Mouse (Mus musculus): Measurements from ENCODE around the gene Ccr1. TPM values are rescaled to one million over a fixed set of nuclear protein-coding genes. Genes with fewer than 3 reads are reported as not detected.
A peak's percentile ranks its signal among the peaks of the same experiment; 100 is the strongest.

The Ccr1 gene
- polyA plus RNA-seq, 1 experiment from 2014 or later = 2.2 TPM

GRCm38 (mm10) chr9:123949432-123949831 lies 19.1 kb downstream of the Ccr1 start:
- Histone ChIP-seq H3K36me3 (no peaks in the 10 kb centered on the region), H3K27me3 (no peaks in the 10 kb centered on the region), H3K9ac (no peak overlapping the region), H3K4me1 (no peaks in the 10 kb centered on the region), H3K27ac (no peak overlapping the region), H3K9me3 (no peaks in the 10 kb centered on the region), H3K4me2 (replicated peaks) (no peak overlapping the region), H3K4me3 (no peak overlapping the region)
- no peak for ATAC-seq (ENCODE audit: low FRiP score, low read depth)
- WGBS = 82% methylated on average over 2 of the region's 2 CpGs

GRCm38 (mm10) chr9:123947815-123948214 lies 20.7 kb downstream of the Ccr1 start:
- ATAC-seq (ENCODE audit: low FRiP score, low read depth) = no peak
- H3K4me1 ChIP-seq = no peaks in the 10 kb centered on the region
- H3K9me3 ChIP-seq = no peaks in the 10 kb centered on the region
- H3K27me3 ChIP-seq = no peaks in the 10 kb centered on the region
- H3K9ac ChIP-seq = no peak overlapping the region
- H3K27ac ChIP-seq = no peak overlapping the region
- H3K36me3 ChIP-seq = no peaks in the 10 kb centered on the region
- no peak overlapping the region for H3K4me2 ChIP-seq (replicated peaks)
- WGBS = 89% methylated on average over 1 of the region's 1 CpGs
- no peak overlapping the region for H3K4me3 ChIP-seq

- Histone ChIP-seq H3K27me3 (no peaks in the 10 kb centered on the region), H3K27ac (no peak overlapping the region), H3K36me3 (no peaks in the 10 kb centered on the region), H3K4me2 (replicated peaks) (no peak overlapping the region), H3K4me1 (no peaks in the 10 kb centered on the region), H3K4me3 (no peak overlapping the region), H3K9me3 (no peaks in the 10 kb centered on the region), H3K9ac (no peak overlapping the region)
- no peak for ATAC-seq (ENCODE audit: low FRiP score, low read depth)
- WGBS = 79% methylated on average over 3 of the region's 3 CpGs
These were observed 26.5 kb downstream of the Ccr1 start for GRCm38 (mm10) chr9:123942025-123942424.

- no peaks in the 10 kb centered on the region for H3K36me3 ChIP-seq
- H3K4me2 ChIP-seq (replicated peaks) = no peak overlapping the region
- H3K27me3 ChIP-seq = no peaks in the 10 kb centered on the region
- H3K4me1 ChIP-seq = no peaks in the 10 kb centered on the region
- H3K9ac ChIP-seq = no peak overlapping the region
- no peak overlapping the region for H3K4me3 ChIP-seq
- H3K27ac ChIP-seq = peak overlapping the region; percentile 63; the same call in 1 of the 2 replicates
- ATAC-seq (ENCODE audit: low FRiP score, low read depth) = no peak
- H3K9me3 ChIP-seq = no peaks in the 10 kb centered on the region
- WGBS = 81% methylated on average over 2 of the region's 2 CpGs
These were observed 27.2 kb downstream of the Ccr1 start for GRCm38 (mm10) chr9:123941316-123941715.

DNA sequence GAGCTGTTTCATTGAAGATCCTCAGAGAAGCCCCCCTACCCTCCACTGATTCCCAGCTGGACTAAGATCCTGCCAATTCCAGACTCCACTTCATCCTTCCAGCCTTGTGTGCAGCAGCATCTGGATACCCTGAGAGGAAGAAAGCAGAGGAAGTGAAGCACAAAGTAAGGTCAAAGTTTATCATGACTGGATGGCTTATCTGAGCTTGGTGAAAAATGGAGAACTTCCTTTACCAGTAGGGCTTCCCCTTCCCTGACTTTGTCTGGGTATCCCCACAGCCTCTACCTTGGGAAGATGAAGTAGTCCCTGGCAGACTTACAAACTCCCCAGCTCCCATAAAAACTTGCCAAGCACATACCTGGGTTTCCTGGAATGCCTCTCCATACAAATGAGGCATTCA lies 27.9 kb downstream of the Ccr1 start:
- Histone ChIP-seq H3K27ac (0 out of 2 replicates have a peak overlapping the region, but pooled peaks have one; percentile 63), H3K4me1 (no peaks in the 10 kb centered on the region), H3K36me3 (no peaks in the 10 kb centered on the region), H3K9me3 (no peaks in the 10 kb centered on the region), H3K9ac (no peak overlapping the region), H3K4me3 (no peak overlapping the region), H3K27me3 (no peaks in the 10 kb centered on the region), H3K4me2 (replicated peaks) (no peak overlapping the region)
- no peak for ATAC-seq (ENCODE audit: low FRiP score, low read depth)

GRCm38 (mm10) chr9:123940168-123940567 lies 28.3 kb downstream of the Ccr1 start:
- Histone ChIP-seq H3K27ac (no peak overlapping the region), H3K9ac (no peak overlapping the region), H3K27me3 (no peaks in the 10 kb centered on the region), H3K4me2 (replicated peaks) (no peak overlapping the region), H3K9me3 (no peaks in the 10 kb centered on the region), H3K36me3 (no peaks in the 10 kb centered on the region), H3K4me3 (no peak overlapping the region), H3K4me1 (no peaks in the 10 kb centered on the region)
- WGBS = 85% methylated on average over 1 of the region's 1 CpGs
- ATAC-seq (ENCODE audit: low FRiP score, low read depth) = no peak

DNA sequence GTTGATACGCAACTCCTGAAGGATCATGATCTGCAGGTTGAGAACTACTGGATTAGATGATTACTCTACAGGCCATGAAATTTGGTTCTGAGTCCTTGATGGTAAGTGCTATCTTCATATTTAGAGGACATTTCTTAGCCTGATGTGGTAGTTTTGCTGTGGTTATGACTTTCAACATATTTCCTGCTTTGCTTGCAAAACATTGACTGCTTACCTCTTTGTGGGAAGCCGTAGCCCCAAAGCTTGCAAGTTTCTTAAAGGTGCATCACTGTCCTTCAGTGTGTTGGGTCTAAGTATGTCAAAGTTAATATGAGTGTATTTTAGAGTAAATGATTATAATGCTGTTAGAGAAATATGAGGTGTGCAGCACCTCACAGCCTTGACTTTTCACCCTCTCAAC lies 30.5 kb downstream of the Ccr1 start:
- no peak for ATAC-seq (ENCODE audit: low FRiP score, low read depth)
- WGBS = 86% methylated on average over 2 of the region's 2 CpGs
- H3K9me3 ChIP-seq = no peaks in the 10 kb centered on the region
- H3K4me3 ChIP-seq = no peak overlapping the region
- H3K4me1 ChIP-seq = no peaks in the 10 kb centered on the region
- H3K27me3 ChIP-seq = no peaks in the 10 kb centered on the region
- H3K4me2 ChIP-seq (replicated peaks) = no peak overlapping the region
- no peak overlapping the region for H3K9ac ChIP-seq
- H3K27ac ChIP-seq = no peak overlapping the region
- H3K36me3 ChIP-seq = no peaks in the 10 kb centered on the region

- H3K4me2 ChIP-seq (replicated peaks) = no peak overlapping the region
- 83% methylated on average over 9 of the region's 9 CpGs for WGBS
- H3K27ac ChIP-seq = no peak overlapping the region
- H3K9ac ChIP-seq = no peak overlapping the region
- no peak for ATAC-seq (ENCODE audit: low FRiP score, low read depth)
- H3K4me1 ChIP-seq = no peaks in the 10 kb centered on the region
- H3K36me3 ChIP-seq = no peaks in the 10 kb centered on the region
- no peak overlapping the region for H3K4me3 ChIP-seq
- H3K27me3 ChIP-seq = no peaks in the 10 kb centered on the region
- no peaks in the 10 kb centered on the region for H3K9me3 ChIP-seq
These were observed 31.8 kb downstream of the Ccr1 start for GRCm38 (mm10) chr9:123936604-123937280.

DNA sequence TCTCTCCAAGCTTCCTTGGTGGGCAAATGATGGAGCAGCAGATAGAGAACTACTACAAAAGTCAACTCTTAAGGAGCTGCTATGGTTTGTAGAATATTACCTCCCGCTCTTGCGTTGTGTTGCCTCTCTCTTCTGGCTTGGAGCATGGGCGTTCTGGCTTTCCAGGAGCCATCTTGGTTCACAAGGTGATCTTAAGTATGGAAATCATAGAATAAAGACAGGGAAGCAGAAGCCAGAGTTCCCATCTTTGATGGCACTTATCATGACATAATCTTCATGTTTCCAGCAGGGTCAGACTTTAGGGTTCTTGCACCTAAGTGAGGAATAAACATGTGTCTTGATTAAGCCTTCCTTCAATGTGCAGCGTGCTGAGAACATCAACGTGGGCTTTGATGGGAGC lies 32.7 kb downstream of the Ccr1 start:
- no peak for ATAC-seq (ENCODE audit: low FRiP score, low read depth)
- H3K4me2 ChIP-seq (replicated peaks) = no peak overlapping the region
- H3K4me3 ChIP-seq = no peak overlapping the region
- WGBS = 85% methylated on average over 5 of the region's 5 CpGs
- no peaks in the 10 kb centered on the region for H3K36me3 ChIP-seq
- no peak overlapping the region for H3K27ac ChIP-seq
- no peaks in the 10 kb centered on the region for H3K4me1 ChIP-seq
- no peaks in the 10 kb centered on the region for H3K27me3 ChIP-seq
- no peak overlapping the region for H3K9ac ChIP-seq
- H3K9me3 ChIP-seq = no peaks in the 10 kb centered on the region

- H3K9me3 ChIP-seq = no peaks in the 10 kb centered on the region
- no peaks in the 10 kb centered on the region for H3K36me3 ChIP-seq
- no peaks in the 10 kb centered on the region for H3K27me3 ChIP-seq
- ATAC-seq (ENCODE audit: low FRiP score, low read depth) = no peak
- no peak overlapping the region for H3K4me3 ChIP-seq
- no peak overlapping the region for H3K27ac ChIP-seq
- 94% methylated on average over 6 of the region's 6 CpGs for WGBS
- no peaks in the 10 kb centered on the region for H3K4me1 ChIP-seq
- no peak overlapping the region for H3K4me2 ChIP-seq (replicated peaks)
- no peak overlapping the region for H3K9ac ChIP-seq
These were observed 33.1 kb downstream of the Ccr1 start for GRCm38 (mm10) chr9:123935346-123935745.

DNA sequence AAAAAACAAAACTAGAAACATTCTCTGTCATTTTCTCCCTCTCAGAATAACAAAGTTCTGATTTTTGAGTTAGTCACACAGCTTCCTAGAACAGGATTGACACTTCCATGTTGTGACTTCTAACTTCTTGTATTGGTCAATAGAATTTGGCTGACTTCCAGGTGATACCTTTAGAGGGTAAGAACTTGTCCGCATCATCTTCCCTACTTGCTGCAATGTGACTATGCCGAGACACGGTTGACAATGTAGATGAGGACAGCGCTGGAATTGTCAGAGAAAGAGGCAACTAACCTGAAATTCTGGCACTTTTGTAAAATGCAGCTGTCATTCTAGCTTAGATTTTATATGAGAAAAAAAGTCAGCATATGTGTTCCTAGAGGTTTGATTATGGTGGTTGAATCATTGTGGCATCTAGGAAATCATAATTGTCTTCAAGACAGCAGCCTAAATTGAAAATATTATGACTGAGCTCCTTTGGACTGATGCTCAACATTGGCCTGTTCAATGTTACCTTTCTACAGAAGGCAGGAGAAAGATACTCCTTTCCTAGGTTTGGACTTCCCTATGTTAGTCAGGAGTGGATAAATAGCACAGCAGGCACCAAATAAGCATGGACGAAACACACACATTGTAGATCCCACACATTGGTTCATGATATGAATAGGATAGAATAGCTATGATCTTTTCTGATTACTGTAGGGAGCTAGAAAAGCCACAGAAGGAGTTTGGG lies 34.6 kb downstream of the Ccr1 start:
- H3K4me1 ChIP-seq = no peaks in the 10 kb centered on the region
- H3K36me3 ChIP-seq = no peaks in the 10 kb centered on the region
- H3K4me2 ChIP-seq (replicated peaks) = no peak overlapping the region
- H3K9me3 ChIP-seq = no peaks in the 10 kb centered on the region
- no peak for ATAC-seq (ENCODE audit: low FRiP score, low read depth)
- H3K9ac ChIP-seq = no peak overlapping the region
- WGBS = 91% methylated on average over 5 of the region's 5 CpGs
- H3K27me3 ChIP-seq = no peaks in the 10 kb centered on the region
- no peak overlapping the region for H3K4me3 ChIP-seq
- no peak overlapping the region for H3K27ac ChIP-seq

DNA sequence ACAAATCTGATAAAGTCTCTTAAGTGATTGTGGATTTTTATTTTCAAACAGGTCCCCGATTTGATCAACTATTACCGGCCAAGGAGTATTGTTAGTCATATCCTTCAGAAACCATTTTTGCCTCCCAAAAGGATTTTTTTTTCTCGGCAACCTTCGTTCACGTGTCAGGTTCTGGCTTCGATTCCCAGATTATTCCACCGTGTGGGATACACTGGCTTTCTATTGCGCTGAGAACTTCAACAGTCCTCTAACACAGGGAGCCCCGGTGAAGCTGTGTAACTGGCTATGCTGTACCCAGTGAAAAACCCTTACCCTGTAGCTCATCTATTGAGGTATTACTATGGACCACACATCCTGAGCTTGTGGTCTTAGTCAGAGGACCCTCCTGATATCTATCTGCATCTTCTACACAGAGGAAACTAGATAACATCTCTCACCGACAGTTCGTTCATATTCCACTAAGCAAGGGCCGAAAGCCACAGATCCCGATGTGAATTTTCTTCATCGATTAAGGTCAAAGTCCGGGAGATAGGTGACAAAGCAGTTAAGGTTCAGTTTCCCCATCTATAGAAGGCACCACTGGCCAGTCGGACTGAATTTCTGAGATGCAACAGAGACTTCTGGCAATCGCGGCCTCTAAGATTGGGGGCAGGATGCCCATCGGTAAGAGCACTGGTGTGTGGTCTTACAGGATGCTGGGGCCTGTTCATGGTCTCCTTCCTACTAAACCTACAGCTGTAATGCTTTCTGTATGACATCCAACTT lies 35.4 kb downstream of the Ccr1 start:
- Histone ChIP-seq H3K27me3 (no peaks in the 10 kb centered on the region), H3K4me1 (peaks cover 2% of the 10 kb centered on the region), H3K9ac (no peak overlapping the region), H3K4me2 (replicated peaks) (no peak overlapping the region), H3K27ac (no peak overlapping the region), H3K9me3 (no peaks in the 10 kb centered on the region), H3K36me3 (no peaks in the 10 kb centered on the region), H3K4me3 (no peak overlapping the region)
- no peak for ATAC-seq (ENCODE audit: low FRiP score, low read depth)
- 92% methylated on average over 19 of the region's 19 CpGs for WGBS

All from limb, embryonic 13.5 days (tissue).